Mouse (Mus musculus) liver, adult 2 months (tissue): ENCODE measurements around the gene Ina. TPM values are rescaled to one million over a fixed set of nuclear protein-coding genes. Genes with fewer than 3 reads are reported as not detected.
"Not testable (repeated sequence)": the region's sequence is repeated elsewhere in the genome, so short reads cannot be mapped to it uniquely, and the experiment has no call there.

Experiments
- DNase-seq: peaks from one replicate; pipeline ENCODE4 v3.0.0-alpha.2; 2011; ENCODE audit warnings: low read depth, low spot score; ENCODE audit errors: extremely low read depth
- H3K27ac ChIP-seq: fragments of 200-500 bp; replicated peaks from 2 replicates; pipeline ENCODE4 v1.5.1; 2012; ENCODE audit warnings: low read depth, mild to moderate bottlenecking, control low read depth, inconsistent platforms, low read length; ENCODE audit not compliant: insufficient read depth
- H3K27me3 ChIP-seq: fragments of 200-500 bp; 2 replicates; pipeline ENCODE4 v1.6.1; 2012; ENCODE audit warnings: mild to moderate bottlenecking, moderate library complexity, low read length, inconsistent platforms; ENCODE audit not compliant: control insufficient read depth, insufficient read depth
- H3K36me3 ChIP-seq: fragments of 200-500 bp; 2 replicates; pipeline ENCODE4 v1.6.1; 2012; ENCODE audit warnings: low read length, inconsistent platforms; ENCODE audit not compliant: control insufficient read depth, insufficient read depth
- H3K4me1 ChIP-seq: fragments of 200-500 bp; 2 replicates; pipeline ENCODE4 v1.6.1; 2011; ENCODE audit warnings: low read length; ENCODE audit not compliant: control insufficient read depth, insufficient read depth
- H3K4me3 ChIP-seq: fragments of 200-500 bp; 2 replicates; pipeline ENCODE4 v1.5.1; 2011; ENCODE audit warnings: low read depth, mild to moderate bottlenecking, control low read depth, low read length, moderate library complexity; ENCODE audit not compliant: insufficient read depth
- H3K79me2 ChIP-seq: fragments of 200-500 bp; 2 replicates; pipeline ENCODE4 v1.6.1; 2012; ENCODE audit warnings: inconsistent platforms, mild to moderate bottlenecking, low read length, moderate library complexity; ENCODE audit not compliant: control insufficient read depth, insufficient read depth
- H3K9ac ChIP-seq: fragments of 200-500 bp; 2 replicates; pipeline ENCODE4 v1.6.1; 2012; ENCODE audit warnings: low read depth, mild to moderate bottlenecking, control low read depth, inconsistent platforms, low read length
- CTCF ChIP-seq: fragments of 200-500 bp; IDR thresholded peaks from 2 replicates; pipeline ENCODE4 v1.5.1; 2011; ENCODE audit warnings: low read depth, low read length, control low read depth
- POLR2A ChIP-seq: fragments of 200-500 bp; IDR thresholded peaks from 2 replicates; pipeline ENCODE4 v1.6.1; 2011; ENCODE audit warnings: low read length, control low read depth; ENCODE audit not compliant: insufficient read depth; ENCODE audit errors: extremely low read depth
- WGBS: fragments of 180-500 bp; shearing (Covaris S2); methylation state at CpG from one replicate; pipeline ENCODE4 v1.1.7; 2018; 5-methylcytosine and 5-hydroxymethylcytosine counted together
- polyA plus RNA-seq: library from polyadenylated mRNA; depleted of rRNA; stranded (reverse); fragments of >200 nt; gene quantifications from 2 replicates; pipeline ENCODE4 v1.2.3, GENCODE M21; 2012
- total RNA-seq: library from RNA; depleted of rRNA; stranded (reverse); fragments of >200 nt; gene quantifications from 2 replicates; pipeline ENCODE4 v1.2.3, GENCODE M21; 2014

Ina gene
- total and polyA plus RNA-seq, 2 experiments: not detected

DNA sequence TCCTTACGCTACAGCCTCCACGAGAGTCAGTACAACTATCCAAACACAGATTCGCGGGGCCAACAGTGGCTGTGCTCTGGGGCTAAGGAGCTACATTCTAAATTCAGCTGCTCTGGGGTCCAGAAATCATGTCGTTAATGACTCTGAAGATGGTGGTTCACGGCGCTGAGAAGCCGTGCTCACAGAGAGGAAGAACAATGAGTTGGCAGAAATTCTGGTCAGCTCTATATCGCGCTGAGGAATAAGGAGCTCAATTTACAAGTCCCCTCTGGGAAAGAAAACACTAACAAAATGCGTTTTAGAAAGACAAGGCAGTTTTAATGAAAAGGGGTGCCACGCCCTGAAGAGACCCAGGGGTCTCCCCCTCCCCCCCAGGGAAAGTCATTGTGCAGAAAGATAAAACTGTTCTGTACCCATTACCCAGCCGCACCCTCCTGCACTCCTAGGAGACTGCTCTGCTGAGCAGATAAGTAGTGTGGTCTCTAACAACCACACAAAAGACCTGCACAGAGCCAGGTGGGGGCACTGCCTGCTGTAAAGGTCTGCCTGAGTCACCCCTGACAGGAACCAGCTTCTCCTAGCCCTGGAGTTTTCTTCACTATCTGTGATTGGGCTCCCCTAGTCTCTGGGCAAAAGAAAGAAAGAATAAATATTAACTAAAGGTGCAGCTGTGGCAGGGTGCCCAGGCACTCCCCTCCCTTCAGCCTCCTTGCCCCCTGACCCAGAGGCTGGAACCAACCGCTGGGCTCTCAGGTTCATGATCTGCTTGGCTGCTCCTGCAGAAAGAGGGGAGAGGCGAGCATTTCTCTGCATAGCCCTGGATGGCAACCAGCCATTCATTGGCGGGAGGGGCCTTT lies 26.0 kb upstream of the Ina start:
- no peak for TF ChIP-seq CTCF
- no peak for TF ChIP-seq POLR2A
- peak; percentile 80 for DNase-seq
- H3K4me1 ChIP-seq: peaks cover 14% of the 10 kb centered on the region
- no peak overlapping the region for H3K9ac ChIP-seq
- WGBS: 48% methylated on average over 16 of the region's 16 CpGs
- no peaks in the 10 kb centered on the region for H3K36me3 ChIP-seq
- no peaks in the 10 kb centered on the region for H3K27me3 ChIP-seq
- H3K4me3 ChIP-seq: no peak overlapping the region
- H3K27ac ChIP-seq: peak overlapping the region; percentile 49
- H3K79me2 ChIP-seq: no peaks in the 10 kb centered on the region

DNA sequence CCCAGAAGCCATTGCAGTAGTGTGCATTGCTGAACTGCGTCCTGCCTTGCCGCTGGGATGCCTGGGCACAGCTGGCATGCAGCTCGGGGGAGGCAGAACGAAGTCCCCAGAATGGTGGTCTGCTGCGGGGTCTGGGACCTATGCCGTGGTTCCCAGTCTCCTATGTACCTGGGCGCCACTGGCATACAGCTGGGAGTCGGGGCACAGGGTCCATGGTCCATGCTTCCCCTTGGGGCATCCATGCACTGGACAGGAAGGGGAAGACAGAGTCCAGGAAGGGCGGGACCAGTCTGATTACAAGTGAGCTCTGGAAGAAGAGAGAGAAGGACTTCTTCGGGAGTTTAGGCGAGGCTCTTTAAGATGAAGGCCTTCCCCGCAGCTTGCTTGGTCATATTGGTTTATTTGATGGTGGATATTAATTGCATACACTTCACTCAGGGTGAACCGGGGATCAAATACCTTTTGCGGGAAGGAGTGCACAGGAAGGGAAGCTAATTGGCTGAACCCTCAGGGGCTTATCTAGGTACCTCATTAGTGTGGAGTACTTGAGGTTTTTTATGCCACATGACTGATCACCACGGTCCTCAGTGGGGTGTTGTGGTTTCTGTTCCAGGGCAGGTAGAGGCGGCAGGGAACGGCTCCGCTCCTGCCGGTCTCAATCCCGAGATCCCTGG lies 24.9 kb upstream of the Ina start:
- TF ChIP-seq POLR2A (no peak), CTCF (no peak)
- H3K27me3 ChIP-seq: no peaks in the 10 kb centered on the region
- H3K27ac ChIP-seq: no peak overlapping the region
- 84% methylated on average over 20 of the region's 20 CpGs for WGBS
- H3K4me3 ChIP-seq: no peak overlapping the region
- H3K79me2 ChIP-seq: no peaks in the 10 kb centered on the region
- H3K9ac ChIP-seq: no peak overlapping the region
- peaks cover 9% of the 10 kb centered on the region for H3K4me1 ChIP-seq
- no peaks in the 10 kb centered on the region for H3K36me3 ChIP-seq
- DNase-seq: no peak

DNA sequence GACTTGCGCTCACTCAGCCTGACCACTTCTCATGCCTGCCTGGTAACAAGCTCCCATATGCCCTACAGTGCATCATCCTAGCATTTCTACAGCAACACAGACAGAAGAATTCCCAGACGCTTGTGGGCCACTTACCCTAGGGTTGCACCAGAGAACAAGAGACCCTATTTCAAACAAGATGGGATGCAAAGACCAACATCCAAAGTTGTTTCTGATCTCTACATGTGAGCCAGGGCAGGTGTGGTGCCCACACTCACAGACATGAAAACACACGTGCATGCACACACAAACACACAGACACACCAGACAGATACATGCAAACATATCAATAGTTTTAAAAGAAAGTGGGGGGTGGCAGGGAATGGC lies 24.4 kb upstream of the Ina start:
- Histone ChIP-seq H3K79me2 (no peaks in the 10 kb centered on the region), H3K27ac (no peak overlapping the region), H3K4me1 (peaks cover 9% of the 10 kb centered on the region), H3K4me3 (no peak overlapping the region), H3K36me3 (no peaks in the 10 kb centered on the region), H3K27me3 (no peaks in the 10 kb centered on the region), H3K9ac (no peak overlapping the region)
- 91% methylated on average over 3 of the region's 3 CpGs for WGBS
- TF ChIP-seq POLR2A: no peak
- no peak for TF ChIP-seq CTCF
- no peak for DNase-seq

DNA sequence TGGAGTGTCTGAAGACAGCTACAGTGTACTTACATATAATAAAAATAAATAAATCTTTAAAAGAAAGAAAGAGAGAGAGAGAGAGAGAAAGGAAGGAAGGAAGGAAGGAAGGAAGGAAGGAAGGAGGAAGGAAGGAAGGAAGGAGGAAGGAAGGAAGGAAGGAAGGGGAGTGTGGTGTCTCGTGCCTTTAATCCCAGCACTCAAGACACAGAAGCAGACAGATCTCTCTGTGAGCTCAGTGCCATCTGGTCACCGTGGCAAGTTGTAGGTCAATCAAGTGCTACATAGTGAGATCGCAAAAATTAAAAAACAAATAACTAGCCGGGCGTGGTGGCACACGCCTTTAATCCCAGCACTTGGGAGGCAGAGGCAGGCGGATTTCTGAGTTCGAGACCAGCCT lies 23.9 kb upstream of the Ina start:
- H3K27ac ChIP-seq: peak overlapping the region; percentile 23

DNA sequence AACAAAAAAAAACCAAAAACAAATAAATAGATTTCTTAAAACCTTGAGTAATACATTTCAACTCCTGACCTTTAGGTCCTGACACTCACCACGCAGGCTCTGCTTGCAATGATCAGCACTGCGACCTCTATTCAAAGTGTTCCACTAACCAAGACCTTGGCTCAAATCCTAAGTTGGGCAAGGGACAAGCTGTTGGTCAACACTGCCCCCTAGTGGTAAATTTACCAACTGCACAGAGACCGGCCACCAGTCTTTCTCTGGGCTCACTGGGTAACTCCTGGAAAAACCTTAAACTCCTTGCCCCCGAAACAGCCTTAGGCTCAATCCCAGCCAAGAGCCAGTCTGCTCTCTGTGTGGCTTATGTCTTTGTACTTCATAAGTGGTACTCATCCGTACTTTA lies 23.4 kb upstream of the Ina start:
- WGBS: 6% methylated on average over 5 of the region's 5 CpGs
- no peak overlapping the region for H3K4me3 ChIP-seq
- H3K27ac ChIP-seq: no peak overlapping the region
- no peaks in the 10 kb centered on the region for H3K79me2 ChIP-seq
- H3K27me3 ChIP-seq: no peaks in the 10 kb centered on the region
- no peaks in the 10 kb centered on the region for H3K36me3 ChIP-seq
- no peak overlapping the region for H3K9ac ChIP-seq
- TF ChIP-seq POLR2A (no peak), CTCF (peak; percentile 72)
- H3K4me1 ChIP-seq: peaks cover 9% of the 10 kb centered on the region
- peak; percentile 94 for DNase-seq

More for the DNA sequence above, 23.9 kb upstream of the Ina start:
- not testable (repeated sequence) for H3K27me3 ChIP-seq, H3K4me1 ChIP-seq, H3K79me2 ChIP-seq, H3K9ac ChIP-seq, H3K36me3 ChIP-seq, H3K4me3 ChIP-seq, DNase-seq
- WGBS: 37% methylated on average over 8 of the region's 8 CpGs

DNA sequence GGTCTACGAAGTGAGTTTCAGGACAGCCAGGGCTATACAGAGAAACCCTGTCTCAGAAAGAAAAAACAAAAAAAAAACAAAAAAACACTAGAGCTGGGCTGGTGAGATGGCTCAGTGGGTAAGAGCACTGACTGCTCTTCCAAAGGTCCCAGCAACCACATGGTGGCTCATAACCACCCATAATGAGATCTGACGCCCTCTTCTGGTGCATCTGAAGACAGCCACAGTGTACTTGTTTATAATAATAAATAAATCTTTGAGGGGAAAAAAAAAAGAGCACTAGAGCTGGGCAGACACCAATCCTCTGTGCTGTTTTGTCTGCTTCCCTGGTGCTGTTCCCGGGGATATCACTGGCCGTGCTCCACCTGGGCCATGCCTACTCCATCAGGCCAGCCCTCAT lies 22.2 kb upstream of the Ina start:
- H3K4me3 ChIP-seq, H3K36me3 ChIP-seq, H3K27me3 ChIP-seq, DNase-seq, H3K4me1 ChIP-seq, H3K27ac ChIP-seq, H3K79me2 ChIP-seq, H3K9ac ChIP-seq: not testable (repeated sequence)
- 69% methylated on average over 4 of the region's 4 CpGs for WGBS
